Mouse (Mus musculus) kidney, postnatal 14 days (tissue): ENCODE measurements around the gene Twist2.

ENCODE experiments used
- DNase-seq: peaks from one replicate; pipeline ENCODE4 v3.0.0; 2022; ENCODE audit warnings: mixed read lengths

Gene Twist2

DNA sequence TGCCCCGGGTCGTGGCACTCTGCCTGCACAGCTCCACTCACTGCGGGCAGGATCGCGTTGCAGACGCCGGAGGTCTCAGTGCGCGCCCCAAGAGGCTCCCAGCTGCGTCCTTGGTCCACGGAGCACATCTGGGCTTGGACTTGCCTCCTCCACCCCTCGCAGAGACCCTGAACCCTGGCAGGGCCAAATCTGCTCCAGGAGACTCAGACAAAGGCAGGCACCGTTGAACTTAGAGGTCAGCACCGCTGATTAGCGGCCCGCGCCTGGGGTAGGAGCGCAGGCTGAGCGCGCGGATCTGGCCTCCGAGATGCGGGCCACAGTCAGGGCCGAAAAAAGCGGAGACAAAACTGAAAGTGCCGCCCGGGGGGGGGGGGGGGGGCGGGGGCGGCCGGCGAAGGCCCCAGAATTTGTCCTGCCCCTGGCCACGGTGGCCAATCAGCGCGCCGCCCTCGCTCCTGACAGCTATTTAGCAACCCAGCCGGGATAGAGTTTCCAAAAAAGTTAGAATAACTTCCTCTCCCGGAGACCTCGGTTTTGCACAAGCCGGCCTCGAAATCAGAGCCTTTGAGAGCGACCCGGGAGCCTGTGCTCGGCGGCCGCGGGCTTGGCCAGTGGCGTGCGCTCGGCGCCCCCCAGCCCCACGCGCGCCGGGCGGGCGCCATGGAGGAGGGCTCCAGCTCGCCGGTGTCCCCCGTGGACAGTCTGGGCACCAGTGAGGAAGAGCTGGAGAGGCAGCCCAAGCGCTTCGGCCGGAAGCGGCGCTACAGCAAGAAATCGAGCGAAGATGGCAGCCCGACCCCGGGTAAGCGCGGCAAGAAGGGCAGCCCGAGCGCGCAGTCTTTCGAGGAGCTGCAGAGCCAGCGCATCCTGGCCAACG lies at the start of gene Twist2:
Twist2 (plus strand) TSS at position 495 of the 877 bp plus-strand sequence.
- DNase-seq: peak; percentile 55

DNA sequence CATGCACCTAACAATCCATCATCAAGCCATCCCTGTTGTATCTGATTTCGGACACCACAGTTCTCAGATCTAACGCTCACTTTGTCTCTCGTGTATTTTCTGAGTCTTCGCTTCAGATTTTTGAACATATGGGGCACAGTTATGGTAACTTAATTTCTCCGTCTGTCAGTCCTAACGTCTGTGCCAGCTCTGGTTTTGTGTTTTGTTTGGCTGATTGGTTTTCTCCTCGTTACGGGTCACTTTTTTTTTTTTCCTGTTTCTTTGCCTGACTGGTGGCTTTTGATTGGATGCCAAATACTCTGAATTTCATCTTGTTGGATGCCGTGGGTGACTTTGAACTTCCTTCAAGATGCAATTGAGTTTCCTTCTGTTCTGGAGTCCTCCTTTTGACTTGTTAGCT lies 48.3 kb upstream of the Twist2 start:
- no peak for DNase-seq

DNA sequence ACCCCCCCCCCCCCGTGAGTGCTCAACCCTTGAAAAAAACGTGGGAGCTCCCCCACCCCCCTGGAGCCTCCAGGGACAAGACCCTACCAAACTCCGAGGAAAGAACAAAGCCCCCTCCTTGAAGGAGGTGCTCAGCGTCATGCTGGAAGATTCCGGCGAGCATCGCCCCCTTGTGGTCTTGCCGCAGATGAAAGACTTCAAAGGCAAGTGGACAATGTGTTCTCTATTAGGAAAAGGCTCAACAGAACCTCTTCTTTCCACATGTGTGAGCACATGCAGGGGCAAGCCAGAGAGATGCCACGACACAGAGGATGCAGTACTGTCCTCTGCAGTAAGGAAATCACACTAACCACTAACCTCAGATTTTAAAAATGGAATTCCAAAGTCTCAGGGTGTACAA lies 46.2 kb upstream of the Twist2 start:
- DNase-seq: peak; percentile 54

DNA sequence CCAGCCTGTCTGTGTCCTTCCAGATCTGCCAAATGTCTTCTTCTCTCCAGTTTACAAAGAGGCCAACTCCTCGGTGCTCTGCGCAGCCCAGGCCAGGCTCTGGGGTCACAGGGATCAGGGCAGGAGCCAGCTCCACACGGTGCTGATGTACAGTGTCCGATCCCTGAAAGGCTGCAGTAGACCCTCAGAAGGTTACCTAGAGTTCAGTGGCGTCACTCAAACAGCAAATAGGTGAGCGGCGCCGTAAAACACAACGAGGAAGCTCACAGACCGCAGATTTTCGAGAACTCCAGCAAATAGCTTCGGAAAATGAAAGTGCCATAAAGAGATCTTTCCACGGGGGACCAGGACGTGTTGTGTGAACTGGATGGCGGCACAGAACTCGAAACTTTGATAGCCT lies 44.0 kb upstream of the Twist2 start:
- DNase-seq: no peak

DNA sequence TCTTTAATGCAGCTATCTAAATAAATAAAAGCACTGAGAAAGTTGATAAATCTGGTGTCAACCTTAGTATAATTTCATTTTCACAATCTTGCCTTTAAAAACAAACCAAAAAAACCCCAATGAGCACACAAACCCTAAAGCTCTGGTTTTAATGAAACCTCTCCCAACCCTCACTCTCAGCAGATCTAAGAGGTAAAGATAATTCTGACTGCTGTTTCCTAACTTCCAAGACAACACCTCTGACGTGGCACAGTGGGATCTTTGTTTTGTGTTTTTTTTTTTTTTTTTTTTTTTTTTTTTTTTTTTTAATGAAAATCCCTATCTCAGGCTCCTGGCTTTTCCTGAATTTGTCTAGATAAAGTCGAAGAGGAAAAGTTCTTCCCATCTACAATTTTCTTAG lies 43.1 kb upstream of the Twist2 start:
- no peak for DNase-seq

DNA sequence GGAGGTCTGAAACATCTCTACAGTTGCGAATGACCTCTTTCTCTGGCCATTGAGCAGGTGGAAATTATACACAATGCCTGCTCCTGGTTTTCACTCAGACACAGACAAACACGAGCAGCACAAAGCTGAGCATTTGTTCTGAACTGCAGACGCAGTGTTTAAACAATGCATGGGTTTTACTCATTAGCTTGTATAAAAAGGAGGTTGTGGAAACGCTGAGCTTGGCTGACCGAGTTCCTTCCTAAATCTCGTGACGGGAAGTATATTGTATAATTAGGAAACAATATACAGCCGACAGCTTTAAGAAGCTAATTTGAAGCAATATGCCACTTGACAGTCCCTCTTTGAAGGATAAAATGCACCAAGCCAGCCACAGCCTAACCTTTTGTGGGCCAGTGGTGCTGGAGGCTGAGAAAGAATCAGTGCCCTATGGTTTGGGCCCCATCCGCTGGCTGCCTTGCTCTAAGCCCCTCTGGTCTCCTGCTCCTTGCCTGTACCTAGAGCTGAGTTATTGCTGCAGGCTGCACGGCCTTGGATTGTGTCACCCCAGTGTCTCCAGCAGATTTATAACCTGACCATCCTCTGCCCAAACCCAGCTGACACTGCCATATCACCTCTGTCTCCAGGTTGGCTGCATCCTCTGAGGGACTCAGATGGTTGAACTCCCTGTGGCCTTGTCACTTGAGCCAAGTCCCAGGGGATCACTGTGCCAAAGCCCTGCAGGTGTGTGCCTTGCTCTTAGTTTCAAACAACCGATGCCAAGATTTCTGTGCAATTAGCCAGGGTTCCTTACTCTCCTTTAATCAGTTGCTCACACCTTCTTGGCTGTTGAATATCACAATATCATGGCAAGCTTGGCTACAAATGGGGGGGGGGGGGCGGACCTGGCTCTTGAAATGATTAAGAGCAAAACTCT lies 42.4 kb upstream of the Twist2 start:
- no peak for DNase-seq

DNA sequence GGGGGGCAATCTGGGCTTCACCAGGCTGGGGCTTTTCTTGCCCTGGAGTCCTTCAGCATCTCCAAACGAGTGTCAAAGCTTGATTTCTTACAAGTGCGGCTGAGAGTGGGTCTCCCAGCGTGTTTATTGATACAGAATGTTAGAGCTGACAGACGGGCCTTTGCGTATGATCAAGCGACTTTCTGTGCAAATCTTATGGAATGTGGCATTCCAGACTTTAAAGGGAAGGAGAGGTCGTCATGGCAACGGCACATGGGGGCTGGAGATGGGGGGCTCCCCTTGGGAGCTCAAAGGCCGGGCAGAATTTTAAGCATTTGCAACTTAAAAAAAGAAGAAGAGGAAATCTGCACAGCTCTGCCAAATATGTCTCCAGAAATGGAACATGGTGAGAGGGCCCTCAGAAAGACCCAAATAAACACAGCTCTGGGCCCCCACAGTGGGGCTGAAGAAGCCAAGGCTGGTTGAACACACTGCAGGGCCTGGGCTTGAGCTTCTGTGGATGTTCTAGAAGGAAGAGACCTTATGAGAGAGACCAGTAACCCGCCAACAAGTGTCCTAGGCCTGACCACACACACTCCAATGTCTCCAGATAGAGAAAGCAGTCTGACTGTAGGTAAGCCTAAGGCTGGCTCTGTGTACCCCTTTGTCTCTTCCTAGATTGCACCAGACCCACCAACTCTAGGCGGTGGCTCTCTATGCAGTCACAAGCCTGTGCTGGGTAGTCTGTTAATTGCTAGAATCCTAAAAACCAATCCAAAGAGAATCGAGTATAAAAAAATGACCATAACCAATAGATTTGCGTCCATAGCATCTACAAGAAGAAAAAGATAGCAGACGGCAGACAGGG lies 40.9 kb upstream of the Twist2 start:
- DNase-seq: no peak

DNA sequence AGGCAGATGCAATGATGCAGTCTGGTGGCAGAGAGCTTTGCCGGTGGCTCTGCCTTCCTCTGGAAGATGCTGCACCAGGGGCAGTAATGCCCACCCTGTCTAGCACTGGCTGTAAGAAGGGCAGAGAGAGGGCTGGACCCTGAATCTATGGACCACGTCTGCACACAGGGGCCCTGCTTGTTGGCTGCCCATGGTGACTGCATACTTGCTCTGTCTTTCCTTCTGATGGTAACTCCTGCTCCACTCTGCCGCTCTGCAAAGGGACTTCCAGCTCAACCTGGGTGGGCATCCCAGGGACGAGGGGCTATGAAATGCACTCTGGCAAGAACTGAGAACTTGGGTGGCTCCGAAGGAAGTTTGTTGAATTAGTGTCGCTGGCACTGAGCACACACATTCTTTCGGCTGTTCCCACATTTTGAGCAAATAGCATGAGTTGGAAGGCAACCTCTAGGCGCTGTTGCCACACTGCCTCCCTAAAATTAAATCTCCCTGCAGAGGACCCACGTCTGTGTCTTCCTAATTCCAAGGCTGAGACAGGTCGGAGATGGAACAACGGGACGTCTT lies 38.7 kb upstream of the Twist2 start:
- no peak for DNase-seq

DNA sequence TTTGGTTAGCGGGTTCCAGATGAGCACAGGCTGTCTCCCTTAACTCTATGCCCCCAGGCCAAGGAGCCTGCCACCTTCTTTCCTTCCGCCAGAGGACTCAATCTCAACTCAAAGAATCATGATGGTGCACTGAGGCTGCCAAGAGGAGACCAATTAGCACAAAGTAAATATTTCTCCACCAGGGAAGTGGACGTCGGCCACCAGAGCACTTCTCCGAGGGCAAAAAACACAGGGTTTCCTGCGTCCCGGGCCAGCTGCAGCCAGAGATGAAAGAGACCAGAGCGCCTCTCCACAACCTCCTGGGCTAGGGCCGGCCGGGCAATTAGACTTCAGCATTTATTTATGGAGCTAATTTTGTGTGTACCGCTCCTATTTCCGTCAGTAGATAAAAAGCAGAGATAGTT lies 31.0 kb upstream of the Twist2 start:
- peak; percentile 9 for DNase-seq

DNA sequence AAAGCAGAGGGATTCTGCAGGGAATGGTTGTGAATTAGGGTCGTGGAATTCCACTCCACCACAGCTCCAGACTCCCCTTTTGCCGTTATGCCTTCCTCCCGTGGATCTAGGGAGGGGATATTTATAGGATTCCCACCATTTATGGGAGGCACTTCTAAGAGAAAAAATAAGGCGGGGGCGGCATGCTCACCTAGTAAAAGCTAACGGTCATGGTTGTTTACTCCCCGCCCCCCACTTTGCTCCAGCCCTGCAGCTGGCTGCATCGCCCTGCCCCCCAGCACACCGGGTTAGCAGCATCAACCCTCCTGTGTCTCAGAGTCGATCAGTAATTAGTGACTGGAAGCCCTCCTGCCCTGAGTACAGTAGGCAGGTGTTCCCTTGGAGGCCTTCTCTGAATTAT lies 30.6 kb upstream of the Twist2 start:
- DNase-seq: no peak

DNA sequence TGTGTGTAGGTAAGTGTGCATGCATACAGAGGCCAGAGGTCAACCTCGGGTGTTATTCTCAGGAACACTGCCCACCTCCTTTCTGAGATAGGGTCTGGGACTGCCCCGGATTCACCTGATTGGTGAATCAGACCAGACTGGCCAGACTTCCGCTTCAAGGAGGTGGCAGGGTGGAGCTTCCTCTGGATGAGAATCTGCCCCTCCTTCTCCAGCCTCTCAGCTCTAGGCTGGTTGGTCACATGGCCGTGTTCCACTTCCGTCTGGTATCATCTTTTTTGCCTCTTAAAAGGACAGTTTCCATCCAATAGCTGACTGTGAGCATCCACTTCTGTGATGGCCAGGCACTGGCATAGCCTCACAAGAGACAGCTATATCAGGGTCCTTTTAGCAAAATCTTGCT lies 24.3 kb upstream of the Twist2 start:
- no peak for DNase-seq

DNA sequence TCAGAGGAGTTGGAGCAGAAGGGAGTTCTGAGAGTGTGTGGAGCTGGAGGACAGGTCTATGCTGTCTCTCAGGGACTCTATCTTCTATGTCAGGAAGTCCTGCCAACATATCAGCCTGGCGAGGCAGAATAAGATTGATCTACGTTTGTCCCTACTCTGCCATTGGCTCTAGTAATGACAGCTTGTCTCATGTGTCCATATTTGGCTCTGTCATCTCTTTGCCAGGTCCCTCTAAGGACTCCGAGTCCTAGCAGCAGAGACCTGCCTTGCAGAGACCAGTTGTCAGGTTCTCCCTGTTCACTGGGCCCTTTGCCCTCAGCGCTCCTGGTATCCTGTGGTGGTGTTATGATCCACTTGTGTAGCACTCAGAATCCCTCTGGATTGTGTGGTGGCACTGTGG lies 21.4 kb upstream of the Twist2 start:
- DNase-seq: no peak

DNA sequence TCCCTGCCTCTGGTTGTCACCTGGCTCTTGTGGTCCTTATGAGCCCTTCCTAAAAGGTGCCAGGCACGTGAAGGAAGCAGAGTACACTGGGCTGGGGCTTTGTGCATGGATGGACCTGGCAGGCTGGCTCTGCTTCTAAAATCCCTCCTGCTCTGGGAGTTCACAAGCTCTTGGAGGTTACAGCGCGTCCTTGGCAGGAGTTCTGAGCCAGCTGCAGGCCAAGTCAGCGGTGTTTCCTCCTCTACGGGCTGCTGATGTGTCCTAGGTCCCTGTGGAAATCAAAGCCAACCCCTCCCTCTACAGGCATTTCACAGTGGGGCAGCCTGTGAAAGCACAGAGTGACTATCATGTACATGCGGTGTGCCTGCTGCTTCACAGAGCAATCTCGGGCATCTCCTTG lies 20.1 kb upstream of the Twist2 start:
- DNase-seq: no peak

DNA sequence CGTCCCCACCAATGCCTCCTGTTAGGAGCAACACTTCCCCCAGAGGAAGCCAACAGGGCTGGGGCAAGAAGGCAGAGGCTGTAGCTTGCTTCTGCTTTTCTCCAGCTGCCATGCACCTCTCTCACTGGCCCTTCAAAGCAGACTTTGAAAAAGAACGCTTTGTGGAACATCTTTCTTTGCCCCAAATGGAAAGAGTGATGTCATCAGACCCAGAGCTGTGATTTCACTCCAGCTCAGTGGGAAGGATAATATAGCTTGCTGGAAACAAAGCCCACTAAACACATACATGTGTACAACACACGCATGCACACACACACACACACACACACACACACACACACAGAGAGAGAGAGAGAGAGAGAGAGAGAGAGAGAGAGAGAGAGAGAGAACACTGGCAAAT lies 17.1 kb upstream of the Twist2 start:
- DNase-seq: no peak

DNA sequence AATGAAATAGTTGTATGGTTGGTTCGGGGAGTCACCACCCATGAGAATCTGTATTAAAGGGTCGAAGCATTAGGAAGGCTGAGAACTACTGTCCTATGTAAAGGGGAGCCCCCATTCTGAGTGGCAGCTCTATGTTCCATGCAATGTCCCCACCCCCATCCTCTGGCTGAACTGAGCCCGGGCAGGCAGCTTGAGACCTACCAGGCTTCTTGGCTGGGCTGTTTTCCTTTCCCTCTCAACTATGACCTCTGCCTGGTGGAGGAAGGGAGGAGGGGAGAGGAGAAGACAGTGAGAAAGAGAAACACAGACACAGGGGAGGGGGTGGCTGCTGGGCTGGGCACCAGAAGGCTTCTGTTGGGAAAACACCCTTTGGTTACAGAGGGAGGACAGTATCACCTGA lies 1.9 kb upstream of the Twist2 start:
- no peak for DNase-seq

DNA sequence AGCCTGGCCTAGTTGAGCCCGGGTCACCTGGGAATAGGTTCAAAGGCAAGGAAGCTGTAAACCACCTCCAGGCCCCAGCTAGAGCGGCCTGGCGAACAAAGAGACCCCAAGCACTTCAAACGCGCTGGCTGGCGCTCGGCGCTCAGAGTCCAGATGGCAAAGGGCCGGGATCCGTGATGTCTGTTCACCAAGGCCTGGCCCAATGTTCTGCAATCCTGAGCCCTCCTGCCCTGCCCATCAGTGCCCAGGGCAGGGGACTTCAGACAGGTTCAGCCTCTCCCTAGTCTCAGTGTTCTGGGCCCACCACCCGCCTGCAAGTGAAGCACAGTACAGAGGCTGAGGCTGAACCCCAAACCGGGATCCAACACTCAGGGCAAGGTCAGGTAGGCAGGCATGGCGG lies 913 bp upstream of the Twist2 start:
- no peak for DNase-seq

DNA sequence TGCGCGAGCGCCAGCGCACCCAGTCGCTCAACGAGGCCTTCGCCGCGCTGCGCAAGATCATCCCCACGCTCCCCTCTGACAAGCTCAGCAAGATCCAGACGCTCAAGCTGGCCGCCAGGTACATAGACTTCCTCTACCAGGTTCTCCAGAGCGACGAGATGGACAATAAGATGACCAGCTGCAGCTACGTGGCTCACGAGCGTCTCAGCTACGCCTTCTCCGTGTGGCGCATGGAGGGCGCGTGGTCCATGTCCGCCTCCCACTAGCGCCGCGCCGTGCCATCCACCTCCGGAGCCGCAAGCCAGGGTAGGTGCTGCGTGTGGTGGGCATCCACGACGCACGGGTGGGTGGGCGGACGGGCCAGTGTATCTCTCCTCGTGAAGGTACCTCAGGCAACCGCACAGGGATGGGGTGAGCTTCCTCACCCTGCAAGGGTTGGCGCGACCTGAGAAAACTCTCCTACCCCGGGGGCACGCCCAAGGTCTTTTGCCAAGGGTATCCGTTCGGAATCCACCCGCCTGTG lies 644 bp downstream of the Twist2 start:
- no peak for DNase-seq

DNA sequence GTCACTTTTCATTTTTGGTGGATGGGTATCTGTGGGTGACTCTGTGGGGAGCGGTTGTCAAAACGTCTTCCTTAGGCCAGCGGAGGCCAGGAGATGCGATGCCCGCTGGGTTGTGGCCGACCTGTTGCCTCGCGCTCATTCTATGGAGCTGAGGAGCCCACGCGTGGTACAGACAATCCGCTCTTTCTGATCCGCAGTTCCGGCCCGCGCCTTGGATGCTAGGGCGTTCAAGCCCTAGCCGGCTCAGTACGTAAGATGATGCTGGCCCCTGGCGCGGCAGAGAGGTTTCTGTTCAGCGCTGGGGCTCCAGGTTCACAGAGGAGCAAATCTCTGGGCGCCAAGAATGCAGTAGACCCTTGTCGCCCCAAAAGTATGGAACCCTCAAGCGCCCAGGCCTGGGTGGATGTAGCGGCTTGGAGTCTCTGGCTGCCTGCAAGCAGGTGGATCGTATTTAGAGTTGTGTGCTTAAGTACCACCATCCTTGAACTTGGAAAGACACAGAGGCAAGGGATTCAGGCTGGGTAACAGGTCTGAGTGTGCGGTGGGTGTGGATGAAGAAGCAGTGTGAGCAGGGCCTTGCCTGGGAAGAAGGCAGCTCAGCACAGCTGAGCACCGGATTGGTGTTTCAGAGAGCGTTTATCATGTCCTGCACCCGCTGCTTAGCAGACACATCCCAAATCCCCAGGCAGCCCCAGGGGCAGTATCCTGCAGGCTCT lies 1.3 kb downstream of the Twist2 start:
- no peak for DNase-seq

DNA sequence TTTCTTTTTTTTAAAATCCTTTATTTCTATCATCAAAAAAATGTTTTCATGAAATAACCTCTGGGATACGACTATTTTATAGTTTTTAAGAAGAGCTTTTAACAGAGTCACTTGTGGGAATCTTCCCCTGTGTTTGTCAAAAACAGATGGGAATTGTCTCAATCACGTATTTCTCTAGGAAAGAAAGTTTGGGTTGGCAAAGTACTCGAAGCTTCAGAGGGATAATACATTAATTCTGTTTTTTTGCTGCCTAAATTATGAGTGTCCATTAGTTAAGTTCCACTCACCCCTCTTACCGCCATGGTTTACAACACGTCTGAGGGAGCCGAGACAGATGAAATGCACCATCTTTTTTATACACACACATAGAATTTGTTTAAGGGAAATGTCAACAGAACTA lies 2.2 kb downstream of the Twist2 start:
- no peak for DNase-seq

DNA sequence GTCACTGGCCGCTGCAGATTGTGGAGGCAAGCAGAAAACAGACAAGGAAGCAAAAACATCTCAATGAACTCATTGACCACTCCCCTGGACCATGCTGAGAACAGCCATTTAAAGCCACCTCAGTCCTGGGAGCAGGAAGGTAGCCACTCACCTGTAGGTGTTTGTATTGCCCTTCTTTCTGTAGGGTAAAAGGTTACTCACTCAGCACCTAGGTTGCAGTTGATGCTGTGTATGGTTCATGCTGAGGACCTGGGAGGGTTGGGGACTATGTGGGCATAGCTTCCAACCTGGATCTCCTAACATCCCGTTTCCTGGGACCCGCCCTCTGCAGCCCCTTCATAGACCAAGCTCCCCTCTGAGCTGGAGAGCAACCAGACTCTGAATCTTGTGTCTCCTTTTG lies 14.8 kb downstream of the Twist2 start:
- no peak for DNase-seq

DNA sequence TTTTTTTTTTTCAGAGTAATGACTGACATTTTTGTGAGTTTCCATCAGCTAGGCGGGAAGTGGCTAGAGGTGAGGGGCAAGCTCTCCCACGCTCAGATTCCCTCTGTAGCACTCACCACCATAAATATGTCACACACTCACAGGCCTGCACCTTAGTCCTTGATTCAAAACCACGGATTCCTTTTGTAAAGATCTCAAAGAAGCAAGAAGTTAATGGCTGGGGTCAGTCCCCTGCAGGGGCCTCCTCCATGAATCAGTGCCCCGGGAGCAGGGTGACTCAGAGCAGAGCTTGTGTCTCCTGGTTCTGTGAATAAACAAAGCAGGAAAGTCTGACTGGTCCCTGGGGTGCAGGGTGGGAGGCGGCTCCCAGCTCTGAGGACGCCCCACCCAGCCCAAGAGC lies 15.3 kb downstream of the Twist2 start:
- DNase-seq: no peak

DNA sequence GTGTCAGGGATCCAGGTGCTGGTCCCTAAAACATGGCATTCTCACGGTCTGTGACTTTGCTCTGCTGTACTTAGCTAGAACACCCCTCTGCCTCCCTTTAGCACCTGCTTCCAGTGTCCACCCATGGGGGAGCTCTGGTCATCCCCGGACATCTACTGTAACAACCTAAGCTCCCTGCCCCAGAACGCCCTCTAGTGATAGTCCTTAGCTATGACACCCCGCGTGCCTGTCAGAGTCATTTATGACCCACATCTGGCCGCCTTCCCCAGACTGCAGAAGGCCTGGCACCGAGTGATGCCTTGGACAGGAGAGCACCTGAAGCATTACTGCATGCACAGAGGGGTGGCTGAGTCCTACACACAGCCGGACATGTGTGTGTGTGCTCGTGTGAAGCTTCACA lies 18.0 kb downstream of the Twist2 start:
- no peak for DNase-seq
